Mouse (Mus musculus) mature B cell (primary cell): ENCODE measurements around the gene Dapk1.

Experiments used
- in situ Hi-C: fragments of 300-500 bp; cut with MboI; formaldehyde crosslinking; loops from 2 replicates; pipeline ENCODE4 v1.14.3; 2019

Dapk1 gene

GRCm38 (mm10) chr13:60662493-60663177 is 60.9 kb downstream of the Dapk1 start:
- in situ Hi-C loops: no loop called here

GRCm38 (mm10) chr13:60664058-60664457 is 62.3 kb downstream of the Dapk1 start:
- in situ Hi-C loops: no loop called here

GRCm38 (mm10) chr13:60664816-60665215 is 63.1 kb downstream of the Dapk1 start:
- in situ Hi-C loops: no loop called here

- in situ Hi-C loops: no loop called here
Observed at GRCm38 (mm10) chr13:60665402-60665801, 63.7 kb downstream of the Dapk1 start.

GRCm38 (mm10) chr13:60668036-60668435 is 66.3 kb downstream of the Dapk1 start:
- in situ Hi-C loops: no loop called here

GRCm38 (mm10) chr13:60670605-60671004 is 68.9 kb downstream of the Dapk1 start:
- in situ Hi-C loops: no loop called here

- in situ Hi-C loops: no loop called here
Observed at GRCm38 (mm10) chr13:60671235-60671634, 69.5 kb downstream of the Dapk1 start.

- in situ Hi-C loops: no loop called here
Observed at GRCm38 (mm10) chr13:60672287-60672686, 70.5 kb downstream of the Dapk1 start.

GRCm38 (mm10) chr13:60672882-60673675 is 71.3 kb downstream of the Dapk1 start:
- in situ Hi-C loops: no loop called here

- in situ Hi-C loops: no loop called here
Observed at GRCm38 (mm10) chr13:60674301-60674700, 72.6 kb downstream of the Dapk1 start.

GRCm38 (mm10) chr13:60674911-60675310 is 73.2 kb downstream of the Dapk1 start:
- in situ Hi-C loops: no loop called here

GRCm38 (mm10) chr13:60675416-60675815 is 73.7 kb downstream of the Dapk1 start:
- in situ Hi-C loops: no loop called here

- in situ Hi-C loops: no loop called here
Observed at GRCm38 (mm10) chr13:60678912-60679311, 77.2 kb downstream of the Dapk1 start.

- in situ Hi-C loops: no loop called here
Observed at GRCm38 (mm10) chr13:60682714-60683695, 81.3 kb downstream of the Dapk1 start.

GRCm38 (mm10) chr13:60684050-60684760 is 82.5 kb downstream of the Dapk1 start:
- in situ Hi-C loops: no loop called here

GRCm38 (mm10) chr13:60684806-60685205 is 83.1 kb downstream of the Dapk1 start:
- in situ Hi-C loops: no loop called here

GRCm38 (mm10) chr13:60685216-60685615 is 83.5 kb downstream of the Dapk1 start:
- in situ Hi-C loops: no loop called here

- in situ Hi-C loops: no loop called here
Observed at GRCm38 (mm10) chr13:60686024-60686663, 84.4 kb downstream of the Dapk1 start.

- in situ Hi-C loops: no loop called here
Observed at GRCm38 (mm10) chr13:60686967-60687366, 85.2 kb downstream of the Dapk1 start.

- in situ Hi-C loops: no loop called here
Observed at GRCm38 (mm10) chr13:60687462-60687861, 85.7 kb downstream of the Dapk1 start.

- in situ Hi-C loops: no loop called here
Observed at GRCm38 (mm10) chr13:60687891-60688290, 86.1 kb downstream of the Dapk1 start.
